Mouse (Mus musculus): ENCODE measurements around the gene Cfap58.

Cfap58 gene

GRCm38 (mm10) chr19:47918016-47918415 is 19.5 kb upstream of the Cfap58 start:
- DNase-seq = no peak

GRCm38 (mm10) chr19:47918455-47919101 is 18.9 kb upstream of the Cfap58 start:
- no peak for DNase-seq

- DNase-seq = peak; percentile 89
These were observed 18.1 kb upstream of the Cfap58 start, which contains the start of the genes Cfap43 and Itprip for GRCm38 (mm10) chr19:47919126-47919965. Gene Cfap43, minus strand, starts transcription at chr19:47919287. Gene Itprip, minus strand, starts transcription at chr19:47919299.

GRCm38 (mm10) chr19:47919966-47920375 is 17.5 kb upstream of the Cfap58 start:
- DNase-seq = no peak

GRCm38 (mm10) chr19:47925819-47926218 is 11.7 kb upstream of the Cfap58 start:
- no peak for DNase-seq

GRCm38 (mm10) chr19:47927032-47927431 is 10.4 kb upstream of the Cfap58 start:
- DNase-seq = no peak

- DNase-seq = no peak
These were observed 8.4 kb upstream of the Cfap58 start for GRCm38 (mm10) chr19:47929043-47929442.

GRCm38 (mm10) chr19:47931982-47932638 is 5.4 kb upstream of the Cfap58 start:
- DNase-seq = peak; percentile 77

GRCm38 (mm10) chr19:47934146-47934545 is 3.3 kb upstream of the Cfap58 start:
- DNase-seq = no peak

- no peak for DNase-seq
These were observed 2.7 kb upstream of the Cfap58 start for GRCm38 (mm10) chr19:47934636-47935238.

GRCm38 (mm10) chr19:47935530-47935929 is 1.9 kb upstream of the Cfap58 start:
- DNase-seq = no peak

- no peak for DNase-seq
These were observed 985 bp upstream of the Cfap58 start for GRCm38 (mm10) chr19:47936490-47936889.

- DNase-seq = no peak
These were observed 537 bp upstream of the Cfap58 start for GRCm38 (mm10) chr19:47936938-47937337.

- DNase-seq = no peak
These were observed 1.9 kb downstream of the Cfap58 start for GRCm38 (mm10) chr19:47939361-47939760.

GRCm38 (mm10) chr19:47946821-47947465 is 9.5 kb downstream of the Cfap58 start:
- peak; percentile 69 for DNase-seq

GRCm38 (mm10) chr19:47950946-47951345 is 13.5 kb downstream of the Cfap58 start:
- no peak for DNase-seq

GRCm38 (mm10) chr19:47953169-47953568 is 15.7 kb downstream of the Cfap58 start:
- DNase-seq = no peak

- DNase-seq = peak; percentile 31
These were observed 20.7 kb downstream of the Cfap58 start for GRCm38 (mm10) chr19:47958181-47958580.

- DNase-seq = no peak
These were observed 31.7 kb downstream of the Cfap58 start for GRCm38 (mm10) chr19:47968993-47969659.

- DNase-seq = no peak
These were observed 33.6 kb downstream of the Cfap58 start for GRCm38 (mm10) chr19:47971066-47971465.

GRCm38 (mm10) chr19:47978109-47978701 is 40.7 kb downstream of the Cfap58 start:
- peak; percentile 71 for DNase-seq

GRCm38 (mm10) chr19:47979446-47979845 is 42.0 kb downstream of the Cfap58 start:
- DNase-seq = no peak

Measured in retina, postnatal 1 day (tissue).